Mouse (Mus musculus): Measurements from ENCODE around the gene Dusp7. TPM values are rescaled to one million over a fixed set of nuclear protein-coding genes. Genes with fewer than 3 reads are reported as not detected.

The Dusp7 gene
- polyA plus RNA-seq, 1 experiment from 2014 or later, result 19.8 TPM

DNA sequence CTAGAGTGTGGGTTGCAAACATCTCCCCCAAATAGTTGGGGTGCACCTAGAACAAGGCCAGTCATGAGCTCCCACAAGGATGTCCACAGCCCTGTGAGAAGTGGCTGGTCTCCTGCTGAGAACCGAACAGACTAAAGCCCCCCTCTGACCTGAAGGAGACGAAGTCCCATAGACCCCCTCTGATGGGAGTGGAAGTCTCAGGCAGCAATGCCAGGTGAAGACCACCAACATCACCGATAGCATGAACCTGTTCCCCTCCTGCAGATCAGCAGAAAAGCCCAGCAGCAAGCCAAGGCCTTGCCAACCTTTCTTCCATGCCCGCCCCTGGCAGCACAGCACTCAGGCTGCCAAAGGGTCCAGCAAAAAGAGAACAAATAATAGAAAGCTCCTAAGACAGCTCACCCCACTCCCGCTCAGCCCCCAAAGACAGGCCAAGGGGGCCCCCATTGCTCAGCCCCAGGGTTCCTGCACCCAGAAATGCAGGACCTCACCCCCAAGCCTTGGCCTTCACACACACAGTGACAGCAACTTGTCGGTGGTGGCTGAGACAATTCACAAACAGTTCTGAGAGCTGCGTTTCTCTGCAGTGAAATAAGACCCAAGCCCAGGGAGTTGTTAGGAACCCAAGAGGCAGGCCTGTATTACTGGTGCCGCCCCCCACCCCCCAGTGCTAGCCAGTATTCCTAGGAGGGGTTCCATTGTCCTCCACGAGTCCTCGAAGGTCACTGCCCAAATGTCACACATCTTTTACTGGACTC is 13.0 kb upstream of the Dusp7 start:
- Histone ChIP-seq H3K4me2 (ENCODE audit: low read length) (no peak overlapping the region), H3K36me3 (ENCODE audit: control insufficient read depth, insufficient read depth, low read length) (no peaks in the 10 kb centered on the region), H3K4me3 (ENCODE audit: control insufficient read depth in 1 of 2, insufficient read depth in 1 of 2, low read depth in 1 of 2, low read length in 2 of 2) (no peak overlapping the region), H3K27ac (replicated peaks in 1 of 2; ENCODE audit: control insufficient read depth in 1 of 2, insufficient read depth in 1 of 2, low read depth in 2 of 2, low read length in 2 of 2) (no peak overlapping the region), H3K9me3 (ENCODE audit: control insufficient read depth, low read length) (no peaks in the 10 kb centered on the region), H3K27me3 (ENCODE audit: control insufficient read depth, insufficient read depth, low read length) (no peaks in the 10 kb centered on the region), H3K9ac (ENCODE audit: low read length) (no peak overlapping the region), H3K4me1 (ENCODE audit: control insufficient read depth in 2 of 2, insufficient read depth in 2 of 2, low read length in 2 of 2) (peaks cover 21 to 23% of the 10 kb centered on the region in 2 experiments)
- 77% methylated on average over 10 of the region's 10 CpGs for WGBS
- ATAC-seq (ENCODE audit: insufficient number of reproducible peaks, insufficient read depth, low FRiP score, low read depth), result no peak

DNA sequence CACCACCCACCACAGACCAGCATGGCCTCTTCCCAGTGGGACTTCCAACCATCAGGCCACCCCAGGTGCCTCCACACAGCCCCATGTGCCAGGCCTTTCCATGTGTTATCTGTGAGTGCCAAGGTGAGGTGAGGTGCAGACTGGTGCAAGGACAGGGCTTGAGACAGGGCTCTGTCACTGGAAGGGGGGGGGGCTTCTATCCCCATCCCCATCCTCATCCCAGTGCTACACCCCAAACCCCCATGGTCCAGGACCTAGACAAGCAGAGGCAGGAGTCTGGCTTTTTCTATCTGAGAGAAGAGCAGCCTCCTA is 12.5 kb upstream of the Dusp7 start:
- H3K27me3 ChIP-seq (ENCODE audit: control insufficient read depth, insufficient read depth, low read length), result no peaks in the 10 kb centered on the region
- no peak overlapping the region for H3K4me3 ChIP-seq (ENCODE audit: control insufficient read depth in 1 of 2, insufficient read depth in 1 of 2, low read depth in 1 of 2, low read length in 2 of 2)
- no peaks in the 10 kb centered on the region for H3K9me3 ChIP-seq (ENCODE audit: control insufficient read depth, low read length)
- H3K27ac ChIP-seq (replicated peaks in 1 of 2; ENCODE audit: control insufficient read depth in 1 of 2, insufficient read depth in 1 of 2, low read depth in 2 of 2, low read length in 2 of 2), result 0 out of 4 replicates have a peak overlapping the region, but pooled peaks of 1 of the 2 experiments have one; percentile 0
- no peak overlapping the region for H3K4me2 ChIP-seq (ENCODE audit: low read length)
- no peaks in the 10 kb centered on the region for H3K36me3 ChIP-seq (ENCODE audit: control insufficient read depth, insufficient read depth, low read length)
- peaks cover 21 to 23% of the 10 kb centered on the region in 2 experiments for H3K4me1 ChIP-seq (ENCODE audit: control insufficient read depth in 2 of 2, insufficient read depth in 2 of 2, low read length in 2 of 2)
- no peak for ATAC-seq (ENCODE audit: insufficient number of reproducible peaks, insufficient read depth, low FRiP score, low read depth)
- no peak overlapping the region; the same call in 1 of the 2 replicates for H3K9ac ChIP-seq (ENCODE audit: low read length)

DNA sequence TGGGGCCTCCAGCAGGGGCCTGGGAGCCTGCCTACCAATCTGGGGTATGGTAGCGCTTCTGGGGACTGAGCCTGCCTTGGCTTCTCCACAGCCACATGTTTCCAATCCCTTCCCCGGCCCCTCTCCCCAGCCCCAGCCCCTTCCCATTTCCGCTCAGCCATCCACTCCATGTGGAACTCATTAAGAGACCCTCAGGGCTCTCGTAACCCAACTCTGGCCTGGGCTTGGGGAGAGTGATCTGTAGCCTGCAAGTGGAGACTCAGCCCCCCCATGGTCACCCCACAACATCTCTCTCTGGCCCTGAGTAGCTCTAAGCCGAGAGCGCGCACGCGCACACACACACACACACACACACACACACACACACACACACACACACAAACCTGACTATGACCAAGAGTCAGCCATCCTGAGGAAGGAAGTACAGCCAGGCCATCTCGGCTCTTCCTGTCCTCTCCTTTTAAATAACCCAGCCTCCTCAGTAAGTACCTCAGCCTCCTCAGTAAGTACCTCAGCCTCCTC is 12.0 kb upstream of the Dusp7 start:
- no peak overlapping the region for H3K4me2 ChIP-seq (ENCODE audit: low read length)
- 71% methylated on average over 10 of the region's 10 CpGs for WGBS
- peak overlapping the region in 1 of 2 experiments; percentile 0; a peak in 1 of 4 replicates for H3K27ac ChIP-seq (replicated peaks in 1 of 2; ENCODE audit: control insufficient read depth in 1 of 2, insufficient read depth in 1 of 2, low read depth in 2 of 2, low read length in 2 of 2)
- H3K9ac ChIP-seq (ENCODE audit: low read length), result no peak overlapping the region; the same call in 1 of the 2 replicates
- no peak overlapping the region for H3K4me3 ChIP-seq (ENCODE audit: control insufficient read depth in 1 of 2, insufficient read depth in 1 of 2, low read depth in 1 of 2, low read length in 2 of 2)
- H3K9me3 ChIP-seq (ENCODE audit: control insufficient read depth, low read length), result no peaks in the 10 kb centered on the region
- H3K4me1 ChIP-seq (ENCODE audit: control insufficient read depth in 2 of 2, insufficient read depth in 2 of 2, low read length in 2 of 2), result peaks cover 21 to 23% of the 10 kb centered on the region in 2 experiments
- no peaks in the 10 kb centered on the region for H3K27me3 ChIP-seq (ENCODE audit: control insufficient read depth, insufficient read depth, low read length)
- H3K36me3 ChIP-seq (ENCODE audit: control insufficient read depth, insufficient read depth, low read length), result no peaks in the 10 kb centered on the region
- no peak for ATAC-seq (ENCODE audit: insufficient number of reproducible peaks, insufficient read depth, low FRiP score, low read depth)

DNA sequence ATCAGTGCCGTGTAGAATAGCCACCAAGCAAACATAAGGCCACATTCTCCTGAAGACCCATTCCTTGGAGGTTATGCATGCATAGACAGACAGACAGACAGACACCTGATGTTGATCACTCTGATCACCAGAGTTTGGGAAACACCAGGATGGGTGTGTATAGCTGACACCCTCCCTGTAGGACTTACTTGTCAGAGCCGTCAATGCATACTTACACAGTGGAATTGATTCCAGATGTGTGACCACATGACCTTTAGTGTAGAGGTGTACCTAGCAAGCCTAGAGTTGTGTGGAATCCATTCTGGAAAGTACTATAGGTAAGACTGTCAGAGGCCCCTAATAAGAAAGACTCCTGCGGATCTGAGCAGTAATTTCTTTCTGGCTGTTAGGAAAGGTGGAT is 11.3 kb upstream of the Dusp7 start:
- Histone ChIP-seq H3K27ac (replicated peaks in 1 of 2; ENCODE audit: control insufficient read depth in 1 of 2, insufficient read depth in 1 of 2, low read depth in 2 of 2, low read length in 2 of 2) (no peak overlapping the region), H3K36me3 (ENCODE audit: control insufficient read depth, insufficient read depth, low read length) (no peaks in the 10 kb centered on the region), H3K9me3 (ENCODE audit: control insufficient read depth, low read length) (no peaks in the 10 kb centered on the region), H3K4me2 (ENCODE audit: low read length) (no peak overlapping the region), H3K9ac (ENCODE audit: low read length) (no peak overlapping the region), H3K27me3 (ENCODE audit: control insufficient read depth, insufficient read depth, low read length) (no peaks in the 10 kb centered on the region), H3K4me1 (ENCODE audit: control insufficient read depth in 2 of 2, insufficient read depth in 2 of 2, low read length in 2 of 2) (peaks cover 19 to 21% of the 10 kb centered on the region in 2 experiments), H3K4me3 (ENCODE audit: control insufficient read depth in 1 of 2, insufficient read depth in 1 of 2, low read depth in 1 of 2, low read length in 2 of 2) (no peak overlapping the region)
- no peak for ATAC-seq (ENCODE audit: insufficient number of reproducible peaks, insufficient read depth, low FRiP score, low read depth)
- WGBS, result 73% methylated on average over 3 of the region's 3 CpGs

DNA sequence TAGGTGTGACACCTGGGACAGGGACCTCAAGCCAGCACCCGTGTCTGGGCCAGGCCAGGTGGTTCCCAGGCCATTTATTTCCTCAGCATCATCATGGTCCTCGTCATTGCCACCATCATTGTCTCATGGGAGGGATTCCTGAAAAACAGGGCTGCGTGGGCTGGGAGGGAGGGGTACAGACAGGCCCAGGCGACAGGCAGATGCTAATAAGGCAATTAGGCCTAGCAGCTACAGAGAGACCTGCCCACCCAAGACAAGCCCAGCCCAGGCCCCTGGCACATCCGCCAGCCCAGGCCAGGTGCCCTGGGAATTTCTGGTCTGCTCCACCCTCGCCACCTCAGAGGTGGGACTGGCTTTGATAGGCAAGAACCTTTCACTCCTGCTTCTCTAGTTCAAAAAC is 9.1 kb upstream of the Dusp7 start:
- WGBS, result 68% methylated on average over 6 of the region's 6 CpGs
- Histone ChIP-seq H3K36me3 (ENCODE audit: control insufficient read depth, insufficient read depth, low read length) (no peaks in the 10 kb centered on the region), H3K9me3 (ENCODE audit: control insufficient read depth, low read length) (no peaks in the 10 kb centered on the region), H3K4me2 (ENCODE audit: low read length) (no peak overlapping the region), H3K27me3 (ENCODE audit: control insufficient read depth, insufficient read depth, low read length) (no peaks in the 10 kb centered on the region), H3K4me3 (ENCODE audit: control insufficient read depth in 1 of 2, insufficient read depth in 1 of 2, low read depth in 1 of 2, low read length in 2 of 2) (no peak overlapping the region), H3K27ac (replicated peaks in 1 of 2; ENCODE audit: control insufficient read depth in 1 of 2, insufficient read depth in 1 of 2, low read depth in 2 of 2, low read length in 2 of 2) (no peak overlapping the region), H3K9ac (ENCODE audit: low read length) (no peak overlapping the region), H3K4me1 (ENCODE audit: control insufficient read depth in 2 of 2, insufficient read depth in 2 of 2, low read length in 2 of 2) (peaks cover 7 to 11% of the 10 kb centered on the region in 2 experiments)
- no peak for ATAC-seq (ENCODE audit: insufficient number of reproducible peaks, insufficient read depth, low FRiP score, low read depth)

DNA sequence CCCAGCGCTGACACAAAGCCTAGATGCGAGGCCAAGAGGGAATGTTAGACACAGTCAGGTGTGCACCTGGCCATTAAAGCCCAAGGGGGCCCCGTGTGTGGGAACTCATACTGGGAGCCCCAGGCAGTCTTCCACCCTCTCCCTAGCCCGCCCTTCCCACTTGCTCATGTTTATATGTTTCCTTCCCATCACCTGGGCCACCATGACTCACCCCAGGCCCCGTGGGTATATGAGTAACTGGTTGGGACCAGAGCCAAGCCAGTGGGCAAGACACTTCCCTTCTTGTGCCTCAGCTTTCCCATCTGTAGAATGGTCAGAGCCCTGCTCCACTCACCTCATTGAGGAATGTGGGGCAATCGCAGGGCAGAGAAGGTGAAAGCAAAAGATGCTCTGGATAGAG is 7.3 kb upstream of the Dusp7 start:
- Histone ChIP-seq H3K27ac (replicated peaks in 1 of 2; ENCODE audit: control insufficient read depth in 1 of 2, insufficient read depth in 1 of 2, low read depth in 2 of 2, low read length in 2 of 2) (no peak overlapping the region), H3K36me3 (ENCODE audit: control insufficient read depth, insufficient read depth, low read length) (no peaks in the 10 kb centered on the region), H3K27me3 (ENCODE audit: control insufficient read depth, insufficient read depth, low read length) (no peaks in the 10 kb centered on the region), H3K9me3 (ENCODE audit: control insufficient read depth, low read length) (no peaks in the 10 kb centered on the region), H3K4me3 (ENCODE audit: control insufficient read depth in 1 of 2, insufficient read depth in 1 of 2, low read depth in 1 of 2, low read length in 2 of 2) (no peak overlapping the region), H3K4me1 (ENCODE audit: control insufficient read depth in 2 of 2, insufficient read depth in 2 of 2, low read length in 2 of 2) (peaks cover 2 to 6% of the 10 kb centered on the region in 2 experiments), H3K9ac (ENCODE audit: low read length) (no peak overlapping the region), H3K4me2 (ENCODE audit: low read length) (no peak overlapping the region)
- ATAC-seq (ENCODE audit: insufficient number of reproducible peaks, insufficient read depth, low FRiP score, low read depth), result no peak
- WGBS, result 78% methylated on average over 6 of the region's 6 CpGs

DNA sequence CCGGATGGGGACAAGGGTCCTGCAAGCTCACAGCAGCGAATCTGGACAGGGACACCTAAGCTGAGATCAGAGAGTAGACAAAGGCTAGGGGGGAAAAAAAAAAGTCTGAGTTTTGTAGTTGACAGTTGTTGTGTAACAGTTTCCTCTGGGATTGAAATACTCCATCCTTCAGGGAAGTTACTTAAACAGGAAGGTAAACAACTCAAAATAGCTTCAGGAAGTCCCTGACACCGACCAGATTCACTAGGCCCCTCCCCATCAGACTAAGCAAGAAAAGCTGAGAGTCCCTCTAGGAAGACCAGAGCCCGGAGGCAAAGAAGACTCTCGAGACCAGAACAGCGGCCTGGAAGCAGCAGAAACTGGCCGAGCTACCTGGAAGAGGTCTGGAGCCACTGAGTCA is 3.1 kb upstream of the Dusp7 start:
- H3K4me1 ChIP-seq (ENCODE audit: control insufficient read depth in 2 of 2, insufficient read depth in 2 of 2, low read length in 2 of 2), result peaks cover 4 to 10% of the 10 kb centered on the region in 2 experiments
- no peak overlapping the region for H3K9ac ChIP-seq (ENCODE audit: low read length)
- WGBS, result 54% methylated on average over 7 of the region's 7 CpGs
- H3K4me2 ChIP-seq (ENCODE audit: low read length), result no peak overlapping the region
- H3K9me3 ChIP-seq (ENCODE audit: control insufficient read depth, low read length), result no peaks in the 10 kb centered on the region
- H3K36me3 ChIP-seq (ENCODE audit: control insufficient read depth, insufficient read depth, low read length), result no peaks in the 10 kb centered on the region
- H3K27ac ChIP-seq (replicated peaks in 1 of 2; ENCODE audit: control insufficient read depth in 1 of 2, insufficient read depth in 1 of 2, low read depth in 2 of 2, low read length in 2 of 2), result peak overlapping the region in 1 of 2 experiments; percentile 16; a peak in 1 of 4 replicates
- ATAC-seq (ENCODE audit: insufficient number of reproducible peaks, insufficient read depth, low FRiP score, low read depth), result no peak
- H3K27me3 ChIP-seq (ENCODE audit: control insufficient read depth, insufficient read depth, low read length), result no peaks in the 10 kb centered on the region
- H3K4me3 ChIP-seq (ENCODE audit: control insufficient read depth in 1 of 2, insufficient read depth in 1 of 2, low read depth in 1 of 2, low read length in 2 of 2), result no peak overlapping the region

Data from heart, embryonic 14.5 days (tissue).